Mouse (Mus musculus) liver, embryonic 11.5 days (tissue): Measurements from ENCODE around the gene Themis. TPM values are rescaled to one million over a fixed set of nuclear protein-coding genes. Genes with fewer than 3 reads are reported as not detected.

Source experiments
- ATAC-seq: fragments of 200-750 bp; cut with Nextera tagmentation; replicated peaks from 2 replicates; pipeline ENCODE4 v1.8.0; 2017; ENCODE audit warnings: moderate number of reproducible peaks, mild to moderate bottlenecking, moderate TSS enrichment, moderate library complexity; ENCODE audit not compliant: low FRiP score
- DNase-seq: peaks from one replicate; pipeline ENCODE4 v3.0.0-alpha.2; 2017; ENCODE audit warnings: low spot score
- H3K27ac ChIP-seq: fragments of 300-500 bp; sonication (generic); 2 replicates; pipeline ENCODE4 v1.5.1; 2014; ENCODE audit warnings: mild to moderate bottlenecking, low read depth, low read length, control low read depth
- H3K27me3 ChIP-seq: fragments of 300-500 bp; sonication (generic); replicated peaks from 2 replicates; pipeline ENCODE4 v1.6.1; 2014; ENCODE audit warnings: low read length, mixed read lengths; ENCODE audit not compliant: control insufficient read depth, insufficient read depth
- H3K36me3 ChIP-seq: fragments of 300-500 bp; sonication (generic); 2 replicates; pipeline ENCODE4 v1.6.1; 2014; ENCODE audit warnings: mild to moderate bottlenecking, low read length, moderate library complexity, mixed read lengths; ENCODE audit not compliant: control insufficient read depth, insufficient read depth
- H3K4me1 ChIP-seq: fragments of 300-500 bp; sonication (generic); replicated peaks from 2 replicates; pipeline ENCODE4 v1.6.1; 2014; ENCODE audit warnings: low read length, mixed read lengths; ENCODE audit not compliant: control insufficient read depth, insufficient read depth
- H3K4me2 ChIP-seq: fragments of 300-500 bp; sonication (generic); 2 replicates; pipeline ENCODE4 v1.6.1; 2014; ENCODE audit warnings: mild to moderate bottlenecking, control low read depth, moderate library complexity
- H3K4me3 ChIP-seq: fragments of 300-500 bp; sonication (generic); 2 replicates; pipeline ENCODE4 v1.5.1; 2014; ENCODE audit warnings: low read depth, low read length, control low read depth
- H3K9ac ChIP-seq: fragments of 300-500 bp; sonication (generic); 2 replicates; pipeline ENCODE4 v1.6.1; 2014; ENCODE audit warnings: low read depth, low read length, control low read depth
- H3K9me3 ChIP-seq: fragments of 300-500 bp; sonication (generic); 2 replicates; pipeline ENCODE4 v1.6.1; 2016; ENCODE audit warnings: low read length, inconsistent platforms, mixed read lengths; ENCODE audit not compliant: control insufficient read depth
- whole genome bisulfite sequencing: fragments of 180-500 bp; shearing (Covaris S2); extraction: QIAGEN DNeasy Blood & Tissue Kit; methylation state at CpG from one replicate; pipeline ENCODE4 v1.1.7; 2014; 5-methylcytosine and 5-hydroxymethylcytosine counted together
- polyA plus RNA-seq: library from polyadenylated mRNA; unstranded; fragments of >200 nt; fragmentation: Nextera tagmentation; extraction: Ambion mirVana; gene quantifications from 2 replicates; pipeline ENCODE4 v1.2.1, GENCODE M21; 2014

The Themis gene
- polyA plus RNA-seq, 1 experiment from 2014 or later: not detected

- Histone ChIP-seq H3K9me3 (no peaks in the 10 kb centered on the region), H3K9ac (no peak overlapping the region), H3K36me3 (no peaks in the 10 kb centered on the region), H3K4me2 (no peak overlapping the region), H3K4me3 (no peak overlapping the region), H3K4me1 (no peaks in the 10 kb centered on the region), H3K27me3 (no peaks in the 10 kb centered on the region), H3K27ac (no peak overlapping the region)
- WGBS: 72% methylated on average over 6 of the region's 6 CpGs
- no peak for ATAC-seq
- DNase-seq: no peak
Measured at GRCm38 (mm10) chr10:28665141-28665540, 3.0 kb upstream of the Themis start.

GRCm38 (mm10) chr10:28673931-28674330 lies 5.8 kb downstream of the Themis start:
- H3K9ac ChIP-seq: no peak overlapping the region
- WGBS: 82% methylated on average over 3 of the region's 3 CpGs
- DNase-seq: no peak

GRCm38 (mm10) chr10:28675337-28675736 lies 7.2 kb downstream of the Themis start:
- DNase-seq: no peak
- H3K36me3 ChIP-seq: no peaks in the 10 kb centered on the region
- H3K9ac ChIP-seq: no peak overlapping the region
- no peaks in the 10 kb centered on the region for H3K27me3 ChIP-seq
- 87% methylated on average over 2 of the region's 2 CpGs for WGBS
- no peak overlapping the region for H3K27ac ChIP-seq
- ATAC-seq: no peak
- H3K4me2 ChIP-seq: no peak overlapping the region
- H3K9me3 ChIP-seq: no peaks in the 10 kb centered on the region
- H3K4me1 ChIP-seq: no peaks in the 10 kb centered on the region
- no peak overlapping the region for H3K4me3 ChIP-seq

More at GRCm38 (mm10) chr10:28673931-28674330, 5.8 kb downstream of the Themis start:
- Histone ChIP-seq H3K4me2 (no peak overlapping the region), H3K27ac (no peak overlapping the region), H3K36me3 (no peaks in the 10 kb centered on the region), H3K9me3 (no peaks in the 10 kb centered on the region), H3K27me3 (no peaks in the 10 kb centered on the region), H3K4me3 (no peak overlapping the region), H3K4me1 (no peaks in the 10 kb centered on the region)
- no peak for ATAC-seq

- Histone ChIP-seq H3K4me3 (no peak overlapping the region), H3K36me3 (no peaks in the 10 kb centered on the region), H3K4me2 (no peak overlapping the region), H3K4me1 (no peaks in the 10 kb centered on the region), H3K27me3 (no peaks in the 10 kb centered on the region), H3K9ac (no peak overlapping the region), H3K9me3 (no peaks in the 10 kb centered on the region), H3K27ac (no peak overlapping the region)
- DNase-seq: no peak
- ATAC-seq: no peak
- 69% methylated on average over 6 of the region's 6 CpGs for WGBS
Measured at GRCm38 (mm10) chr10:28694981-28695380, 26.8 kb downstream of the Themis start.

GRCm38 (mm10) chr10:28696032-28696431 lies 27.9 kb downstream of the Themis start:
- no peaks in the 10 kb centered on the region for H3K36me3 ChIP-seq
- no peak overlapping the region for H3K27ac ChIP-seq
- 85% methylated on average over 1 of the region's 1 CpGs for WGBS
- H3K9me3 ChIP-seq: no peaks in the 10 kb centered on the region
- H3K9ac ChIP-seq: no peak overlapping the region
- H3K4me1 ChIP-seq: no peaks in the 10 kb centered on the region
- ATAC-seq: no peak
- no peak overlapping the region for H3K4me2 ChIP-seq
- DNase-seq: no peak
- H3K4me3 ChIP-seq: no peak overlapping the region
- H3K27me3 ChIP-seq: no peaks in the 10 kb centered on the region

GRCm38 (mm10) chr10:28698175-28698574 lies 30.0 kb downstream of the Themis start:
- Histone ChIP-seq H3K9ac (no peak overlapping the region), H3K27ac (no peak overlapping the region), H3K4me3 (no peak overlapping the region), H3K27me3 (no peaks in the 10 kb centered on the region), H3K9me3 (no peaks in the 10 kb centered on the region), H3K36me3 (no peaks in the 10 kb centered on the region), H3K4me1 (no peaks in the 10 kb centered on the region), H3K4me2 (no peak overlapping the region)
- ATAC-seq (no peak), DNase-seq (no peak)

- H3K9ac ChIP-seq: no peak overlapping the region
- no peaks in the 10 kb centered on the region for H3K4me1 ChIP-seq
- 81% methylated on average over 3 of the region's 3 CpGs for WGBS
Measured at GRCm38 (mm10) chr10:28721828-28722227, 53.7 kb downstream of the Themis start.

GRCm38 (mm10) chr10:28723266-28723665 lies 55.1 kb downstream of the Themis start:
- no peak overlapping the region for H3K4me3 ChIP-seq
- ATAC-seq: no peak
- H3K4me1 ChIP-seq: no peaks in the 10 kb centered on the region
- no peaks in the 10 kb centered on the region for H3K27me3 ChIP-seq
- no peak overlapping the region for H3K27ac ChIP-seq
- WGBS: 85% methylated on average over 7 of the region's 7 CpGs
- DNase-seq: no peak
- no peak overlapping the region for H3K4me2 ChIP-seq
- no peaks in the 10 kb centered on the region for H3K36me3 ChIP-seq
- H3K9ac ChIP-seq: no peak overlapping the region
- no peaks in the 10 kb centered on the region for H3K9me3 ChIP-seq

More at GRCm38 (mm10) chr10:28721828-28722227, 53.7 kb downstream of the Themis start:
- no peak overlapping the region for H3K4me2 ChIP-seq
- ATAC-seq (no peak), DNase-seq (no peak)
- H3K36me3 ChIP-seq: no peaks in the 10 kb centered on the region
- no peaks in the 10 kb centered on the region for H3K9me3 ChIP-seq
- H3K27ac ChIP-seq: no peak overlapping the region
- no peaks in the 10 kb centered on the region for H3K27me3 ChIP-seq
- H3K4me3 ChIP-seq: no peak overlapping the region

GRCm38 (mm10) chr10:28730122-28730521 lies 62.0 kb downstream of the Themis start:
- Histone ChIP-seq H3K4me2 (no peak overlapping the region), H3K4me1 (no peaks in the 10 kb centered on the region), H3K27me3 (no peaks in the 10 kb centered on the region), H3K4me3 (no peak overlapping the region), H3K27ac (no peak overlapping the region), H3K9ac (no peak overlapping the region), H3K36me3 (no peaks in the 10 kb centered on the region), H3K9me3 (no peaks in the 10 kb centered on the region)
- DNase-seq: no peak
- WGBS: 3% methylated on average over 2 of the region's 2 CpGs
- ATAC-seq: peak; percentile 68
